Mouse (Mus musculus) spleen, postnatal 4 days (tissue): ENCODE results near the gene Slc9a3.
A peak's percentile ranks its signal among the peaks of the same experiment; 100 is the strongest.

ENCODE experiments used
- DNase-seq, 2 experiments: peaks; one replicate each; pipeline ENCODE4 v3.0.0; 2022; ENCODE audit warnings: low spot score in 2 of 2

Slc9a3 gene

DNA sequence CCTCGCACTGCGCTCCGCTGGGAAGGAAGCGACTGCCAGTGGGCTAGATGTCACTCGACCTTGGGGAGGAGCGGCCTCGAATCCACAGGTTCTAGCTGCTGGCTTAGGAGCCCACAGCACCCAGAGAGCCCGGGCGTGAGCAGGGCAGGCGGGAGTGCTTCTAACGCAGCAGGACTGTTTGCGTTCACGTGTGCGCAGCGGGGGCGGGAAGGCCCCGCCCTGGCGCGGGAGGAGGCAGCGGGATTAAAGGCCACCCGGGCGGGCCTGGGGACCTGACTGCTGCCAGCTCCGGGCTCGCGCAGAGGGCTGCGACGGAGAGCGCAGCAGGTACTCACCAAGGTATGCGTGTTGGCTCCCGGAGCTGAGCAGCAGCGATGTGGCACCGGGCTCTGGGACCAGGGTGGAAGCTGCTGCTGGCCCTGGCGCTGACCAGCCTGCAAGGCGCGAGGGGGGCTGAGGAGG is at the start of gene Slc9a3:
Slc9a3 (plus strand) TSS at position 317 of the 462 bp plus-strand sequence.
- DNase-seq = no peak

DNA sequence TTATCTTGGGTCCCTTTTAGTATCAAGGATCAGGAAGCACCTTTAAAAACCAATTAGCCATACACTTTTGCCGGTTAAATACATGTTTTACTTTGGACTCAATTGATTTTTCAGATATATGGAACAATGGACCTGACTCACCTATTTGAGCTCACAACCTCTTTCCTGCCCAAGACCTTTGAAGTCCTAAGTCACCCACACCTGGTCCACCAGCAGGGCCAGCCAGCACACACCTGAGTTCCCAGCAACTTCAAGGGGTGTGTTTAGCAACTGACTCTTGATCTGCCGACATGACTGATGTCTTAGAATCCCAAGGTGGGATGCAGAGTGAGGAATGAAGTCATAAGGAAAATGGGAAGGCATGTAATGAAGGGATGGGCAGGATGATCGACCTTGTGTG is 49.5 kb upstream of the Slc9a3 start:
- DNase-seq = no peak

DNA sequence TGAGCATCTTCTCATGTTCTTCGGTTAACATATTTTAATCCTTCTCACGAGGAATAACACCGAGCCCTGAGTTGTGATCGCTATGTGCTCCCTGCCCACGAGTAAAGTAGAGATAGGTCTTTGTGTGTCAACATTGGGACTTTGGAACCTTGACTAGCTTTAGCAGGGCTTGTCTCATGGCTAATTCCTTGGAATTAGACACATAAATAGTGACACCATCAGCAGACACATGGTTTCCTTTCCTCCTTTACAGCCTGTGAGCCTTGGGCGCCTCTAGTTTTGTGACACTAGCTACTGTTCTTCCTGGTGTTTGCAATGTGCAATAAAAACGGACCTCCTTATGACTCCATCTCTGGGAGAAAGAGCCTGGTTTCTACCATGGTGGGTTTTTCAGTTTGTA is 47.9 kb upstream of the Slc9a3 start:
- no peak for DNase-seq

DNA sequence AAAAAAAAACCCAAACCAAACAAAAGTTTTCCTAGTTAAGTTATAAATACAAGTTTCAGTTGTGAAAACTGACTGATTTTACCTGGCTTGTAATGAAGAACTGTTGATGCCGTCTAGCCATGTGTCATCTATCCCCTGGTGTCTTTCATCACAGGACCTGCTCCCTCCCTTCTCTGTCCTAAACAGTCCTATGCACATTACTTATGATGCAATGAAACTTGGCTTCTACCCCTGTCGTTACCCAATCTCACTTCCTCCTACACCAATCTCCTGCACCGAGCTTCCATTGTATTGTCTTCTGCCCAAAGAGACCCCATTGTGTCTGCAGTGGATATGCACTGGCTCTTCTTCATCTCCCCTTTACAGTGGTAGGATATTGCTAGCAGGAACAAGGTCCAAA is 31.0 kb upstream of the Slc9a3 start:
- no peak for DNase-seq

DNA sequence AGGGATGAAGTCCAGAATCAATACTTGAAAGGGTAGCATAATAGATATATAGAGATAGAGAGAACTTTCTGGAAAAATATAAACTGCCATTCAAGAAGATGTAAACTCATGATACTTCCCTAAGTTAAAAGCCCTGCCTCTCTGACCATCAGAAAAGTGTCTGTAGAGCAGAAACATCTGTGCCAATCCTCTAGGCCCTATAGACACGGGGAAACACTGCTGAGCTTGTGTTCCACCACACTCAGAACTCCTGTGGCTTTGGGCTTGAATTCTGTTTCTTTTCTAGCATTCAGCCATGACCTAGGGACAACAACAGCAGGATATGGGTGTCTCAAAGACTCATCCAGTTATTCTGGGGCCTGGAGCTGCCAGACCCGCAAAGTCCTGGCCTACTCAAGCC is 25.3 kb upstream of the Slc9a3 start:
- no peak for DNase-seq

DNA sequence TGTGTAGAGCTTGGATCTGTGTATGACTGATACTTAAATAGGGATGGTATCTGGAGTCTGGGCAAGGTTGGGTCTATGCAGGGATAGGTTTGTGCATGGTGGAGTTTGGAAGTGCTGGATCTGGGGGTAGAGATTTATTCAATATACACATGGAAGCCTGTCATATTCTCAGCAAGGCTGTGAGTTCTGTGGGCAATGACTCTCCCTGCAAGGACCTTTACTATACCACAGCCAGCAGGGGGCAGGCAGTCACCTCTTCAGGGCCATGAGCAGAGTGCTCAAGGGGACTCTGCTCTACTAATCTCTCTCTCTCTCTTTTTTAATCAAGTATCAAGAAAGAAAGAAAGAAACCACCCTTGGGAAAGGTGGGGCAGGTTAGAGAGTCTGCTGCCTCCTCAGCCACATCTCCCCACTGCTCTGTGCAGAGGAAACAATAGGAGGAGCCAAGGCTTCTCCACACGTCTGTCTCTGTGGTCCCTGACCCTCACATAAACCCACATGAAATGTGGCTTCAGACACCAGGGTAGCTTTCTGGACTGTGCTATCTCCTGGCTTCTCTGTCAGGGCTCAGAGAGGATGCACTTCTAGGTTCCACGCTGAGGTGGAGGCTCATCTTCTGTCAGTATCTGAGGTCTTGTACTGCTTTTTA is 24.4 kb upstream of the Slc9a3 start:
- DNase-seq = peak; percentile 43 to 70

DNA sequence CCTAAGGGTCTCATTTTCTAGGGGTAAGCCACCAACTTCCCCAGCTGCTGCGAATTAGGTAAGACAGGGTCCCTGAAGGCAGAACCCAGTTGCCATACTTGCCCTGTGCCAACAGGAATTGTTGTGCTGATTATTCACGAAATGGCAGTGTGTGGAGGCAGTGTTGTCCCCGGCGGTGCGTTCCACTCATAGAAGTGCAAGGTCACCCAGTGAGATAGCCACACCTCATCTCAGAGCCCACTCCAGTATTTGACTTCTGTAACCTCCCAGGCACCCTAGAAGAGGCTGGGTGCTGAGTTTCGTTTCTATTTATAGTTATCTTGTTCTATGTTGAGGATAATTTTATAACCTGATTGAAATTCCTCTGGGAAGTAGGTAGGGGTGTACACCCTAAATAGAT is 22.3 kb upstream of the Slc9a3 start:
- DNase-seq = no peak

DNA sequence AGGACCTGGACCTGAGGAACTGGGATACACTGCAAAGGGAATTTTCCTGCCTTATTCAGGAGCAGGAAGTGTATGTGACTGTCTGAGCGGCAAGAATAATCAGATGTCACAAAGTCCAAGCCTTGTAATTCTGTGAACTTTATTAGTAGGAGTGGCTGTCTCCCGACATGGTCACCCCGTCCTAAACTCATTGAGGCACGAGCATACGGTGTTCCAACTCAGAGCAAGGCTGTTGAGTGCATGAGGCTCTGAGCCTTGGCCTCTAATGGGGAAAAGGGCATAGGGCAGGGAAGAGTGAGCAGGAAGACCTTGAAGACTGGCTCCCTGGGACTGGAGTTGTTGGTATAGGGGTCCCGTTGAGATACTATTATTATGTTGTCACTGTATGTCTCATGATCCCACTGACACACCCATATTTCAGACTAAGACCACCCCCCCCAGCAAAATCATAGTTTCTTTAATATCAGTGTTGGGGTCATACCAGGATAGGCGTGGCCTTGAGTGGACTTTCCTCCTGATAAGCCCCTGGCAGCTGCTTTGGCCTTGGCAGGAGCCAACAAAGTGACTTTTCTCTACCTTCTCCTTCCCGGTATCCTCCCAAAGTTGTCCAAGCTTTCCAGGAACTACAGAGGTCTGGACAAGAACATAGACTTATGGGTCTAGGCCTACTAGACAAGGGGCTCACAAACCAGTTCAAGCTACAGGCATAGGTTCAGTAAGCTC is 19.0 kb upstream of the Slc9a3 start:
- DNase-seq = no peak

DNA sequence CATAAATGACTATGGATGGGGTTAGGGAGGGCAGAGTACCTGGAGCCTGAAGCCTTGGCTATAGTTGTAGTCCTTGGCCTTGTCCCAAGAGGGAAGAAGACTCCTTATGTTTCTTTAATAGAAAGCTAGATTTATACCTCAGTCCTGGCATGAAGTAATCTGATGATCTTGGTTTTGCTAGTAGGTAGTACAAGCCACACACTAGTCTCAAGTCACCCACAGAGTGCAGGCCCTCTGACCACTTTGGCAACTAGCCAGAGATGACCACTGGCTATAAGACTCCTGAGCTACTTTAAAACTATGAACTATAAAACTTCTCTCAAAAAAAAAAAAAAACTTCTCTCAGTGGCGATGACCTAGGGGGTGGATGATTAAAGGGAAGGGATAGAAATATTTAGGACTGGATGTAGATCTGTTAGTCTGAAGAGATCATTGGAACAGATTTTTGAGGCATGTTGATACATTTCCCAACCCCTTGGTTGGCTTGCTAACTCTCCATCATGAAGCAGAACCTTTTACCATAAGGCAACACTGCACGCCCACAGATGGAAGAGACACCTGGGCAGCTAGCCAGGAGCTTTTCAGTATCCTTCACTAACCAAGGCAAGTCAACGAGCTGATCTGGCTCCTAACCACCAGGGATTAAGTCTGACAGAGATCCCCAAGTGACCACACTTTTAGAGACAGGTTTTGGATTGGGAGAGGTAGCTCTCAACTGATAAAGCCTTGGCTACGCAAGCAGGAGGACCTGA is 18.2 kb upstream of the Slc9a3 start:
- no peak for DNase-seq

DNA sequence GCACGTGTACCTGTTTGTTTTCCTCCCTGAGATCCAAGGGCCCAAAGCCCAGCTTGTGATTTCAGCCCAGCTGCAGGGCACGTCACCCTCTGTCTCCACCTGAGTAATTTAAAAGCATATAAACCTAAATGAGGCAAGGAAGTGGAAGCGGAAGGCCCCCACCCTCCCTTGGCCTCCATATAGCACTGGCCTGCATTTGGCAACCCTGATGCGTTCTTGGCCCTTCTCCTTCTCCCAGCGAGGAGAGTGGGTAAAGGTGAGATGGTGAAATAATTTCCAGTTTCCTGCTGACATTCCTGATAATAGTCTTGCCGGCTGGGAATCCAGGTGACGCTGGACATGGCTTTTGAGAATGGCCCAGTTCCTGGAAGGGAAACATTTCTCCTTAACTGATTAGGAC is 16.8 kb upstream of the Slc9a3 start:
- no peak for DNase-seq

DNA sequence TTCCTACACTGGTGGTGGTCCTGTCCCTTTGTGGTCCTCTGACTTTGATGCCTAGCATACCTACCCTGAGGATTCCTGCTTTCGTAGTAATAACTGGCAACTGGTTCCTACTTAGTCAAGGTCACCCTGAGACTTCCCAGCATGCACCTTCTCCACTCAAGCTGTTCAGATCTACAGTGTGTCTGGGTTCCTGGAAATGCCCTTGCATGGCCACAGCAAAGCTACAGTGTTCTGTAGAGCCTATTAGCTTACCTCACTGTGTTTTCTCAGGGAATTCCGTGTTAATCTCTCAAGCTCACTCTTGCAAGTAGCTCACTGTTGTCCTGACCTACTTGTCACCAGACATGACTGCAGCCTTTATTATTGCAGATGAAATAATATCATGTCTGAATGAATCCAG is 13.8 kb upstream of the Slc9a3 start:
- no peak for DNase-seq

DNA sequence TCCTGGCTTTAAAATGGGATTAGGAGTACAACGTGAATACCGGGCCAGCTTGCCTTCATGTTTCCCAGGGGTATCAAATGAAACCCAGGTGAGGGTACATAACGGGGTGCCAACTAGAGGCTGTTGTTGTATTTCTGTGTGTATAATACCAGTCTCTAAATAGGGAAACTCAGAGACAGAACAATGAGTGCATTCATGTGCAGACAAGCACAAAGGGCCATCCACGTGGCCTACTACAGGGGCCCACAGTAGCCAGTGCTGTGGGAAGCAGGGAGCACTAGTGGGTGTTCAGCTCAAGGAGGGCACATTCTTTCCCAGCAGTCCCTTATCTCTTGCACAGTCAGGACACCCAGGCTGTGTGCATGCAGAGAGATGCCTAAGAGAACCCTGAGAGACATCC is 8.7 kb upstream of the Slc9a3 start:
- DNase-seq = no peak

DNA sequence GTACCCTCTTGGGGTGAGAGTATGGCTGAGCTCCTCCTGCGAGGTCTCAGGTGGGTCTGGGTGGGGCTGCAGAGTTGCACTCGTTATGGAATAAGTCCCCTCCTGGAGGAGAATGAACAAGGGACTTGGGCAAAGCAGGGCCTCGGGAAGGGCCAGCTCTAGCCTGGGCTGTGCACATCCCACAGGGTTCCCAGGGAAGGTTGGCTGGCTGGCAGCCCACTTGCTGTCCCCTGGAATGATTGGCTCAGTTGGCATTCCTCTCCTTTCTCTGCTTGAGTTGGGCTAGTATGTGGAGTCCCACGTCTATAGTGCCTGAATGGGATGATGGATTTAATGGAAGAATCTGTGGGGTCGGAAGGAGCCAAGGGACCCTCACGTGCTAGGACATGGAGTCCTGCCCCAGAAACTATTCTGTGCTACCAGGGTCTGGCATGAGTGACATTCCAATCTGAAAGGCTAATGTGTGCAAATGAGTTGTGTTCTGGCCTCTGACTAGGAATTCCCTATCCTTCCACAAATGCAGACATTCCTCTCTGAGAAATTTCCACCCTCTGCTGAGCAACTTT is 7.5 kb upstream of the Slc9a3 start:
- DNase-seq = no peak

DNA sequence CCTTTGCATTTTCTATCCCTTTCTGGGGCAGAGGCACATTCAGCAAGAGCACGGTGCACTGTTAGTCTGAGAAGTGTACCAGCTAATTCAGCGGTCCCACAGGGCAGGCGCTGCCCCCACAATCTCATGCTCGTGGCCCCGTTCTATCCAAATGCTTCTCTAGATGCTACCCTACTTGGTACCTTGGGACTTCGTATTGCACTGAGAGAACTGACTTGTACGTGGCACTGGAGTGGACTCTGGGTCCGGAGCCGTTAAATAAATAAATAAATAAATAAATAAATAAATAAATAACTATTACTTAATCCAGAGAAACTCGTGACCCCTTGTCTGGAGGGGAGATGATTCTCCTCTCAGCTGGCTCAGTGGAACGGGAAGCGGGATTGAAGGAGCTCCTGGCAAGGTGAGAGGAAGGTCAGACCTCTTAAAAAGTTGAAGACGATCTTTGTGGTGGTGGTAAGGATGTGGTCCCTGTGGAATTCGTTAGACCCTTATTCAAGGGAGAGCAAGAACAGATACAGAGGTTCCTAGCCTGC is 606 bp downstream of the Slc9a3 start:
- no peak for DNase-seq

DNA sequence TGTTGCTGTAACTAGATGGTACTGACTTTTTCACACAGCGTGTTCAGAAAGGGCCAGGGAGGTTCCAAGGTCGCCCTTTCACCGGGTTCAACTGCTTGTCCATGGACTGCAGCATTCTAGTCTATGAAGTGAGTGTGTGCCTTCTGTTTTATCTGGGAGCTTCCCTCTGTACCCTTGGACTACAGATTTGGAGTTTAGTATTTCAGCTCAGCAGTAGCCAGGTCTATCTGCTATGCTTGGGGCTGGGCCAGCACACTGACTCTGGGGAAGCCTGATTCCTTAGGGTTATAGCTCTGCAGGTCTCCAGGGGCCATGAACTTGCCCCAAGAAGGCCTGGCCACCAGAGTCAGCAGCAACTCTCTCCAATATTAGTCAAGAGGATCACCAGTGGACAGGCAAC is 1.4 kb downstream of the Slc9a3 start:
- no peak for DNase-seq

DNA sequence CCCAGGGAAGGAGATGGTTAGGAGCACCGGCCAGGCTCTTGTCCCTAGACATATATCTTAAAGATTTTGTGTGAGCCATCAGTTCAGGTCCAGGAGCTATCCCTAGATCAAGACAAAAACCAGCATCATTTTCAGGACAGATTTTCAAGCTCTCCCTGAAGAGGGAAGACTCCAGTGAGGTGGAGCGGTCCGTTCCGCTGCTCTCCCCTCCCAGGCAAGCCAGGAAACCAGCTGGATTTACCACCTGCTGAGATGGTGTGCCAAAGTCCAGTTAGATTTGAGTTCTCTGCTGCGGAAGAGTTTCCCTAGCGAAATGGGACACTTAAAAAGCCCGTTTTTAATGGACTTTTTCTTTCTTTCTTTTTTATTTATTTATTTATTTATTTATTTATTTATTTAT is 6.3 kb downstream of the Slc9a3 start:
- no peak for DNase-seq

DNA sequence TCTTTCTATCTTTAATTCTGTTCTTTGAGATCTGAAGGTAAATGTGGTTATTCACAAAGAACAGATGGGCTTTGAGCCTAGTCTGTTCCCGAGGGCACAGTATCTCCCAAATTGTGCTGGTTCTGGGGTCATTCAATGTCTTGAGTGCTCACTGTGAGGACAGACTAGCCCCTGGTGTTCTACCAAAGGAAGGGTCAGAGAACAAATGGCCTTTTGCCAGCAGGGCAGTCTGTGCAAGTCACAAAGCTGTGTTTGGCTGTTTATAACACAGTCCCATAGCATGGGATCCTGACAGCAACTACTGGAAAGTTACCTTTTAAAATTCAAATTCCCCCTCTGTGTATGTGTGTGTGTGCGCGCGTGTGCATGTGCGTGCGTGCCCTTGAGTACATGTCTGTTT is 8.7 kb downstream of the Slc9a3 start:
- no peak for DNase-seq

DNA sequence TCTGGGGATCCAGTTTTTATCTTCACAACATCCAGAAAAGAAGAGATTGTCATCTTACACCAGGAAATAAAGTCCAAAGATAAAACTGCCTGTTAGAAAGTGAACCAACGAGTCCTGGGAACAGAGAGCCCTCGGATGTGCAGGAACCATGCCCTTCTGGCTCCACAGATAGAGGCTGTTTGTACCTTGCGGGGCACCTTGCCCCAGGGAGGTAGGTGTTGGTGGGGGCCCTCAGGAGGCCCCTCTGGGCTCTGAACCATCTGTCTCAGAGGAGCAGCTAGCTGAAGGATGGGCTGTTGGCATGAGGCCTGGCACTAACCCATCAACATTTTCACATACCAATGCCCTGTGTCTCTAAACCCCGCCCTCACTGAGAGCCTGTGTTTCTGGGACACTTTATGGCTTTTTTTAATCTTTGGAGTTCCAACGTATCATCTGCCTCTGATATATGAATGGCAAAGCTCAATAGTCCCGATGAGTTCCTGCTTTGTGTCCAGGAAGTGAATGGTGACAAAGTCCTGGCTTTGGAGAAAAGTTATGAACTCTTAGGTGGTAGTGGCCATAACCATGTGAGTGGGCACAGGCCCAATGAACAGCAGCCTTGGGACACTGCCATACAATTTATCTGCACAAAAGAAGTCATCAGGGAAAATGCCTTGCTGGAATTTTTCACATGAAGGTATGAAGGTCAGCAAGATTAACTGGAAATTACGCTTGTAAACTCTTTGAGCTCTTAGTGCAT is 17.8 kb downstream of the Slc9a3 start:
- DNase-seq = no peak

DNA sequence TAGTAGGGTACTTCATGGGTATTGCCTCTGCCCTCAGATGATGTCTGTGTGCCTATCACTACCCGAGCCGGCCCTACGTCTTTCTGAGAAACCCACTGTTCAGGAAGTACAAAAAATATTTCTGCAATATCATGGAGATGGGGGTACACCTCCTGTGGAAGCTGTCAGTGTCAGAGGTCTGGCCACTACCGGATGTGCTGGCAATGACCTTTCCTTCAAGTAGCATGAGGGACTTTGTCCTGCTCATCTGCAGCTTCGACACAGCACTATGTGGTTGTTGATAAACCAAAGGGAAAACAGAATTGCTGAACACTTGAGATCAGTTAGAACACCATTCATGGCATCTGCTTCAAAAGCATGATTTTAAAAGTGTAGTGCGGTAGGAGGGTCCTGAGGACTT is 19.5 kb downstream of the Slc9a3 start:
- DNase-seq = no peak

DNA sequence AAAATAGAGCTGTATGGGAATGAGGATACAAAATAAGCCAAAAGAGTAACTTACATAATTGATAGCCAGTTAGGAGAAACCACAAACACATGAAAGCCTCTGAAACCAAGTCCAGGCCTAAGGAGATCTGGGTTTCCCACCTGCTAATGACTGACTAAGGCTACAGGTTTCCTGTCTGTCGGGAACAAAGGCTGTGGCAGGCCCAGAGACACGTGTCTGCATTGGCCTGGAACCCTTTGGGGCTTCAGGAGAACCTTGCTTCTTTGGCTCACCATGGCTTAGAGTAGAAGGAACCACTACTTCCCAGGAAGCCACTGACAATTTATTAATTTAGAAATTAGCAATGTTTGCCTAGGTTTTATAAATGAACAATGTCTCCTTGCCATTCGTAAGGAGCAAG is 22.0 kb downstream of the Slc9a3 start:
- no peak for DNase-seq

DNA sequence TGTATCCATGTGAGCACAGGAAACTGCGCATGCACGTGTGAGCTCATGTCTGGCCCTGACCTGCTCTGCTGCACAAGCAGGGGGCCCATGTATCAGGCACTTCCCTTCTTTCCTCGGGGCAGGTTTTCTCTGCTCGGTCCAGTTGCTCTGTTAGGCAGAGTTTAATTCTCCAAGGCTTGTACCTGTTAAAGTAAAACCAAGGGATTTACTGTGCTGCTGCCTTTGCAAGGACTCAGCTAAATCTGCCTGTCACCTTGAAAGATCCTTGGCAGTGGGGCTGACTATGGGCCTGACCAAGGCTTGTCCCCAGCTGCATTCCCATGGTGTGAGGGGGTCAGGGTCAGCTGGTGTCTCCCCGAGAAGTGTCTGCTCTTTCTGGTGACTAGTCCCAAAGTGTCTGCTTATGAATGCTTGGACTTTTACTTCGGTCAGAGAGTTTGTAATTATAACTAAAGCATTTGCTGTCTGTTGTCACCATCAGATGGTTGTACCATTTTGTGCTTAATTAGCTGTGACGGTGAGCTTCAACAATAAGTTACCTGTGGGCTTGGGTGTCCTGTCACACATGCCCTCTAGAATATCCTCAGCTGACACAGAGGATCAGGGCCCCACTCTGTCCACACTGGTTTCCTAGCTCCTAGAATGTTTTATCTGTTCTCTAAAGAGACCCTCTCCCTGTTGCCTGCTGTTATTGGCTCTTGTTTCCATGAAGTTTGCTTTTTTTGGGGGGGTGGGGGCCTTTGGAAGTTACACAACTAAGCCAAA is 23.0 kb downstream of the Slc9a3 start:
- DNase-seq = no peak
